Mouse (Mus musculus): ENCODE measurements around the gene Shq1. TPM values are rescaled to one million over a fixed set of nuclear protein-coding genes. Genes with fewer than 3 reads are reported as not detected.

Shq1 gene
- polyA plus RNA-seq (2017; shearing (Covaris generic)): 14.7 TPM

GRCm38 (mm10) chr6:100670880-100671344 is at the start of gene Shq1:
TSS of gene Shq1 (minus strand) at chr6:100671157.

GRCm38 (mm10) chr6:100704574-100705365 is 33.8 kb upstream of the Shq1 start, which contains the start of gene Gxylt2:
TSS of gene Gxylt2 (plus strand) at chr6:100704734.

Other genes with a start within 250 kb of the Shq1 start
- not detected for gene Gxylt2, start 33.6 kb upstream of the Shq1 start, polyA plus RNA-seq (2017; shearing (Covaris generic))
- gene Ppp4r2, start 162.5 kb upstream of the Shq1 start, polyA plus RNA-seq (2017; shearing (Covaris generic)): 75.9 TPM